Mouse (Mus musculus) stomach, postnatal 0 days (tissue): Measurements from ENCODE around the gene Spata19. TPM values are rescaled to one million over a fixed set of nuclear protein-coding genes. Genes with fewer than 3 reads are reported as not detected.

ENCODE experiments used
- ATAC-seq: fragments of 200-750 bp; cut with Nextera tagmentation; 2 replicates; pipeline ENCODE4 v1.8.0; 2017; ENCODE audit not compliant: low FRiP score, low TSS enrichment
- DNase-seq: peaks from one replicate; pipeline ENCODE4 v3.0.0-alpha.2; 2016; ENCODE audit warnings: low spot score
- H3K27ac ChIP-seq: fragments of 300-500 bp; sonication (generic); replicated peaks from 2 replicates; pipeline ENCODE4 v1.5.1; 2014; ENCODE audit warnings: mild to moderate bottlenecking, control low read depth
- H3K27me3 ChIP-seq: fragments of 300-500 bp; sonication (generic); 2 replicates; pipeline ENCODE4 v1.6.1; 2014; ENCODE audit warnings: low read length; ENCODE audit not compliant: control insufficient read depth, insufficient read depth
- H3K36me3 ChIP-seq: fragments of 300-500 bp; sonication (generic); 2 replicates; pipeline ENCODE4 v1.6.1; 2014; ENCODE audit warnings: low read length, mixed read lengths; ENCODE audit not compliant: control insufficient read depth, insufficient read depth
- H3K4me1 ChIP-seq: fragments of 300-500 bp; sonication (generic); replicated peaks from 2 replicates; pipeline ENCODE4 v1.6.1; 2014; ENCODE audit warnings: antibody characterized with exemption; ENCODE audit not compliant: control insufficient read depth, insufficient read depth
- H3K4me2 ChIP-seq: fragments of 300-500 bp; sonication (generic); replicated peaks from 2 replicates; pipeline ENCODE4 v1.6.1; 2014; ENCODE audit warnings: low read depth, mild to moderate bottlenecking, control low read depth, moderate library complexity
- H3K4me3 ChIP-seq: fragments of 300-500 bp; sonication (generic); 2 replicates; pipeline ENCODE4 v1.5.1; 2014; ENCODE audit warnings: low read depth, low read length, control low read depth
- H3K9ac ChIP-seq: fragments of 300-500 bp; sonication (generic); 2 replicates; pipeline ENCODE4 v1.6.1; 2014; ENCODE audit warnings: mild to moderate bottlenecking, low read length, control low read depth, mixed read lengths
- H3K9me3 ChIP-seq: fragments of 300-500 bp; sonication (generic); 2 replicates; pipeline ENCODE4 v1.6.1; 2016; ENCODE audit warnings: low read length; ENCODE audit not compliant: control insufficient read depth
- CTCF ChIP-seq: IDR thresholded peaks from 2 replicates; pipeline ENCODE4 v1.5.1; 2016; ENCODE audit warnings: antibody characterized with exemption, low read depth, mild to moderate bottlenecking, moderate library complexity
- EP300 ChIP-seq: optimal IDR thresholded peaks from 2 replicates; pipeline ENCODE3; 2016; ENCODE audit warnings: antibody characterized with exemption
- WGBS: fragments of 180-500 bp; shearing (Covaris S2); extraction: QIAGEN DNeasy Blood & Tissue Kit; methylation state at CpG from one replicate; pipeline ENCODE4 v1.1.7; 2014; 5-methylcytosine and 5-hydroxymethylcytosine counted together
- polyA plus RNA-seq: library from polyadenylated mRNA; unstranded; fragments of >200 nt; fragmentation: Nextera tagmentation; extraction: Ambion mirVana; gene quantifications from 2 replicates; pipeline ENCODE4 v1.2.1, GENCODE M21; 2015

The Spata19 gene
- polyA plus RNA-seq, 1 experiment from 2014 or later = not detected

GRCm38 (mm10) chr9:27386951-27387350, 9.6 kb upstream of the Spata19 start:
- DNase-seq = no peak
- H3K9me3 ChIP-seq = no peaks in the 10 kb centered on the region
- no peak for ATAC-seq
- H3K9ac ChIP-seq = no peak overlapping the region
- H3K4me2 ChIP-seq = no peak overlapping the region
- TF ChIP-seq CTCF = no peak
- TF ChIP-seq EP300 = no peak
- 86% methylated on average over 3 of the region's 3 CpGs for WGBS
- H3K4me1 ChIP-seq = no peaks in the 10 kb centered on the region
- H3K36me3 ChIP-seq = no peaks in the 10 kb centered on the region
- no peak overlapping the region for H3K27ac ChIP-seq
- no peaks in the 10 kb centered on the region for H3K27me3 ChIP-seq
- H3K4me3 ChIP-seq = no peak overlapping the region

DNA sequence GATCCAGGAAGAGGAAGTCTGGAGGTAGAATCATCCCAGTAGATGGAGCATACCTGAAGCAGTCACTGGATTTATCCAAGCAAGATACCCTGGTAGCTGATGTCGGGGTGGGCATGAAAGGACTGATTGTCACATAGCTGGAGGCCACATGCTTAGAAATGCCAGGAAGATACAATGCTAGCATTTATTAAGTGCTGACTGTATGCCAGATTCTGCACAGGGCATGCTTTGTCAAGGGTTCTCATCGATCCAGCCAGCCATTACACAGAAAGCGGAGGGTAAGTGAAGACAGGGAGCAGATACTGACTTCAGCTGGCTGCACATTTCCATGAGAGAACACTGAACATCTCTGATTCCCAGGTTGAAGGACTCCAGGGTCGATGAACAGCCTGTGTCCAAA, 4.6 kb downstream of the Spata19 start:
- H3K36me3 ChIP-seq = no peaks in the 10 kb centered on the region
- H3K9me3 ChIP-seq = no peaks in the 10 kb centered on the region
- no peaks in the 10 kb centered on the region for H3K4me1 ChIP-seq
- no peak for DNase-seq
- WGBS = 82% methylated on average over 4 of the region's 4 CpGs
- no peak overlapping the region for H3K9ac ChIP-seq
- TF ChIP-seq CTCF (no peak), EP300 (no peak)
- no peak overlapping the region for H3K4me3 ChIP-seq
- no peak overlapping the region for H3K27ac ChIP-seq
- no peak for ATAC-seq
- H3K27me3 ChIP-seq = no peaks in the 10 kb centered on the region
- no peak overlapping the region for H3K4me2 ChIP-seq

- H3K4me3 ChIP-seq = no peak overlapping the region
Observed at GRCm38 (mm10) chr9:27409733-27410132, 13.1 kb downstream of the Spata19 start.

GRCm38 (mm10) chr9:27414058-27414460, 17.5 kb downstream of the Spata19 start:
- DNase-seq (peak; percentile 76), ATAC-seq (peak; percentile 45; the same call in 1 of the 2 replicates)
- Histone ChIP-seq H3K9me3 (no peaks in the 10 kb centered on the region), H3K9ac (no peak overlapping the region), H3K36me3 (no peaks in the 10 kb centered on the region), H3K27ac (no peak overlapping the region), H3K4me3 (no peak overlapping the region), H3K4me1 (no peaks in the 10 kb centered on the region), H3K27me3 (no peaks in the 10 kb centered on the region), H3K4me2 (peak overlapping the region; percentile 17; the same call in 1 of the 2 replicates)
- TF ChIP-seq CTCF (peak; percentile 97), EP300 (no peak)
- WGBS = 3% methylated on average over 11 of the region's 11 CpGs

More at GRCm38 (mm10) chr9:27409733-27410132, 13.1 kb downstream of the Spata19 start:
- DNase-seq (peak; percentile 35), ATAC-seq (peak; percentile 56; the same call in 1 of the 2 replicates)
- Histone ChIP-seq H3K9me3 (no peaks in the 10 kb centered on the region), H3K27me3 (no peaks in the 10 kb centered on the region), H3K27ac (no peak overlapping the region), H3K36me3 (no peaks in the 10 kb centered on the region), H3K4me2 (no peak overlapping the region), H3K9ac (no peak overlapping the region), H3K4me1 (no peaks in the 10 kb centered on the region)
- TF ChIP-seq EP300 (no peak), CTCF (peak; percentile 86)

DNA sequence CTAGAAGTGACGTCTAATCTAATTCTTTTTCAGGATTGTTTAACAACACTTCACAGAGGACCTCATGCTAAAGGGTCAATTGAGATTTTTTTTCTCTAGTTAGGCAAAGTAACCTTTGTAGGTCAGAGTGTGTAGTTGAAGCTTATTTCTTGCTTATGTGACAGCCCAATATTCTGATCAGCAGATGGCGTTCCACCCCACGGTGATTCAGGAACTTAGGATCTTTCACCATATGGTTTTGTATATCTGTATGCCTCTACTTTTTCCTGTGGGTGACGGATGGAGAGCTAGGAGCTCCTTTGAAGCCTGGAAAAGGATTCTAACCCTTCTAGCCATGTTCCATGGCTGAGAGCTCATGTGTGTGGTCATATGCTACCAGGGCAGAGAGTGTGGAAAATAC, 27.9 kb downstream of the Spata19 start:
- TF ChIP-seq EP300 (no peak), CTCF (peak; percentile 49)
- 58% methylated on average over 4 of the region's 4 CpGs for WGBS
- DNase-seq = no peak

DNA sequence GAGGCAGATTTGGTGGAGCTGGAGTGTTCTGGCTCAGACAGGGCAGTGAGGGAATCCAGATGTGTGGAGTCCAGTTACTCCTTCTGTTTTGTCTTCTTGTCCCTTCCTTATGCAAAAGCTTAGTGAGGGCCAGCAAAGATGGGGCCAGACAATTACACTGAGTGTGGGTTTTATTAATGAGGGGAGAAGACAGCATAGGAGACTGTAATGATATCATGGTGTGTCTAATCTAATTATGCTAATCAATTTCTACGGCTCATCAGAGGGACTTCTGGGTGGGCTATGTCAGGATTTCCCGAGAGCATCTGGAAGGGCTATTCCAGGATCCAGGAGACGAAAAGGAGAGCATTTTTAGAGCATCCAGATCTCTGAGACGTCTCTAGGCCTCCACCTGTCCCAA, 32.0 kb downstream of the Spata19 start:
- TF ChIP-seq CTCF = no peak
- no peak for TF ChIP-seq EP300
- H3K27me3 ChIP-seq = no peaks in the 10 kb centered on the region
- ATAC-seq = no peak
- H3K4me2 ChIP-seq = no peak overlapping the region
- H3K9ac ChIP-seq = no peak overlapping the region
- H3K4me3 ChIP-seq = no peak overlapping the region
- H3K27ac ChIP-seq = no peak overlapping the region
- 66% methylated on average over 4 of the region's 4 CpGs for WGBS
- H3K36me3 ChIP-seq = no peaks in the 10 kb centered on the region
- no peaks in the 10 kb centered on the region for H3K9me3 ChIP-seq
- no peaks in the 10 kb centered on the region for H3K4me1 ChIP-seq
- no peak for DNase-seq

More for the DNA sequence above, 27.9 kb downstream of the Spata19 start:
- Histone ChIP-seq H3K9ac (no peak overlapping the region), H3K4me2 (no peak overlapping the region), H3K9me3 (no peaks in the 10 kb centered on the region), H3K27me3 (no peaks in the 10 kb centered on the region), H3K4me3 (no peak overlapping the region), H3K27ac (no peak overlapping the region), H3K4me1 (no peaks in the 10 kb centered on the region), H3K36me3 (no peaks in the 10 kb centered on the region)
- no peak for ATAC-seq
